Mouse (Mus musculus) midbrain, embryonic 16.5 days (tissue): ENCODE results near the gene Nipal4. TPM values are rescaled to one million over a fixed set of nuclear protein-coding genes. Genes with fewer than 3 reads are reported as not detected.

Source experiments
- ATAC-seq: fragments of 200-750 bp; cut with Nextera tagmentation; 2 replicates; pipeline ENCODE4 v1.8.0; 2017; ENCODE audit warnings: moderate TSS enrichment
- H3K27ac ChIP-seq: fragments of 300-500 bp; sonication (generic); 2 replicates; pipeline ENCODE4 v1.5.1; 2014; ENCODE audit warnings: mild to moderate bottlenecking, low read length, mixed read lengths
- H3K27me3 ChIP-seq: fragments of 300-500 bp; sonication (generic); 2 replicates; pipeline ENCODE4 v1.6.1; 2014; ENCODE audit warnings: low read depth, low read length, mixed read lengths; ENCODE audit not compliant: control insufficient read depth, insufficient read depth
- H3K36me3 ChIP-seq: fragments of 300-500 bp; sonication (generic); 2 replicates; pipeline ENCODE4 v1.6.1; 2014; ENCODE audit warnings: mild to moderate bottlenecking, low read length, moderate library complexity, mixed read lengths; ENCODE audit not compliant: control insufficient read depth, insufficient read depth
- H3K4me1 ChIP-seq: fragments of 300-500 bp; sonication (generic); 2 replicates; pipeline ENCODE4 v1.6.1; 2014; ENCODE audit warnings: mild to moderate bottlenecking, low read length, mixed read lengths; ENCODE audit not compliant: control insufficient read depth, insufficient read depth
- H3K4me2 ChIP-seq: fragments of 300-500 bp; sonication (generic); 2 replicates; pipeline ENCODE4 v1.6.1; 2014; ENCODE audit warnings: mild to moderate bottlenecking, low read length, mixed read lengths
- H3K4me3 ChIP-seq: fragments of 300-500 bp; sonication (generic); 2 replicates; pipeline ENCODE4 v1.5.1; 2014; ENCODE audit warnings: low read depth, mild to moderate bottlenecking, low read length, moderate library complexity, mixed read lengths
- H3K9ac ChIP-seq: fragments of 300-500 bp; sonication (generic); 2 replicates; pipeline ENCODE4 v1.6.1; 2014; ENCODE audit warnings: low read depth, low read length, mixed read lengths
- H3K9me3 ChIP-seq: fragments of 300-500 bp; sonication (generic); replicated peaks from 2 replicates; pipeline ENCODE4 v1.6.1; 2014; ENCODE audit warnings: mild to moderate bottlenecking, low read length, mixed read lengths; ENCODE audit not compliant: control insufficient read depth, poor library complexity, severe bottlenecking
- WGBS: fragments of 180-500 bp; shearing (Covaris S2); extraction: QIAGEN DNeasy Blood & Tissue Kit; methylation state at CpG from one replicate; pipeline ENCODE4 v1.1.7; 2014; 5-methylcytosine and 5-hydroxymethylcytosine counted together
- polyA plus RNA-seq: library from polyadenylated mRNA; unstranded; fragments of >200 nt; fragmentation: Nextera tagmentation; extraction: Ambion mirVana; gene quantifications from 2 replicates; pipeline ENCODE4 v1.2.1, GENCODE M21; 2015

The Nipal4 gene
- polyA plus RNA-seq, 1 experiment from 2014 or later, result 0.15 TPM

DNA sequence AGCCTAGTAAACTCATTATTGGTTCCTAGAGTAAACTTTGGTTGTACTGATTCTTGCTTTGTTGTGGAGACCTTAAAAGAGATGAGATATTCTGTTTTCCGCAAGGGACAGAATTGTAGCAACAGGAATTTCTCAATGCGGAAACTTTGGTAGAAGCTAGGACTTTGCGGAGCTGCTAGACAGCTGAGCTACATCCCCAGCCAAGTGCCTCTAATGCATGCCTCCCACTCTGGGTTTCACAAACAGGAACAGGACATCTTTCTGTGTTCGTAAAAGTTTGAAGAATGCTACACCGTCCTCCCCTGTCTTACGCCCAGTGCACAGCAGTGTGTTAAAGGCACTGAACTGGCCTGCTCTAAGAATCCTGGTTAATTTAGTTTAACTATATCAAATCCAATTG lies 9.8 kb upstream of the Nipal4 start:
- Histone ChIP-seq H3K36me3 (no peaks in the 10 kb centered on the region), H3K4me2 (no peak overlapping the region), H3K9me3 (no peaks in the 10 kb centered on the region), H3K4me3 (no peak overlapping the region), H3K4me1 (no peaks in the 10 kb centered on the region), H3K27ac (no peak overlapping the region), H3K27me3 (no peaks in the 10 kb centered on the region), H3K9ac (no peak overlapping the region)
- no peak for ATAC-seq
- WGBS, result 91% methylated on average over 6 of the region's 6 CpGs

GRCm38 (mm10) chr11:46172128-46172527 lies 5.8 kb upstream of the Nipal4 start:
- H3K27me3 ChIP-seq, result no peaks in the 10 kb centered on the region
- no peaks in the 10 kb centered on the region for H3K36me3 ChIP-seq
- no peaks in the 10 kb centered on the region for H3K4me1 ChIP-seq
- no peak overlapping the region for H3K4me3 ChIP-seq
- 93% methylated on average over 9 of the region's 9 CpGs for WGBS
- no peak overlapping the region for H3K27ac ChIP-seq
- no peak overlapping the region for H3K9ac ChIP-seq
- no peak for ATAC-seq
- H3K9me3 ChIP-seq, result no peaks in the 10 kb centered on the region
- H3K4me2 ChIP-seq, result no peak overlapping the region

DNA sequence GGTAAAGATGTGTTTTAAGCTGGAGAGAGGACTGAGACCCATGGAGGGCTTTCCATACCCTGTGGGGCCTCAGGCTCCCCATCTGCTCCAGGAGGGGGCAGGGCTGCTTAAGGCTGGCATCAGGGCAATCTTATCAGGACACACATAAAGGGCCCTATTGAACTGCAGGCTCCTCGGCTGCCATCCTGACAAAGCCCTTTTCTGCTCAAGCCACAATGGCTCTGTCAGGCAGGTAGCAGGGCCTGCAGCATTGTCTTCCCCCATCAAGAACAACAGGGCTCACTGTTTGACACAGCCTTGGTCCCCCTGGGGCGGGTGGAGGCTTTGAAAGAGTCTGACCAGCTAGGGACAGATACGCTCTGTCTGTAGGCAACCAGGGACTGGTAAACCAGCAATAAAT lies 3.6 kb upstream of the Nipal4 start:
- ATAC-seq, result no peak

GRCm38 (mm10) chr11:46168506-46168905 lies 2.2 kb upstream of the Nipal4 start:
- Histone ChIP-seq H3K9ac (no peak overlapping the region), H3K9me3 (no peaks in the 10 kb centered on the region), H3K4me3 (no peak overlapping the region), H3K4me2 (no peak overlapping the region), H3K27me3 (peaks cover 5% of the 10 kb centered on the region; the same call in 1 of the 2 replicates), H3K27ac (no peak overlapping the region), H3K36me3 (no peaks in the 10 kb centered on the region), H3K4me1 (peaks cover 6% of the 10 kb centered on the region)
- no peak for ATAC-seq
- 93% methylated on average over 7 of the region's 7 CpGs for WGBS

More for the DNA sequence above, 3.6 kb upstream of the Nipal4 start:
- H3K27me3 ChIP-seq, result peaks cover 5% of the 10 kb centered on the region; the same call in 1 of the 2 replicates
- no peak overlapping the region for H3K27ac ChIP-seq
- H3K4me2 ChIP-seq, result no peak overlapping the region
- H3K9me3 ChIP-seq, result no peaks in the 10 kb centered on the region
- peaks cover 6% of the 10 kb centered on the region for H3K4me1 ChIP-seq
- no peak overlapping the region for H3K4me3 ChIP-seq
- WGBS, result 40% methylated on average over 3 of the region's 3 CpGs
- H3K36me3 ChIP-seq, result no peaks in the 10 kb centered on the region
- H3K9ac ChIP-seq, result no peak overlapping the region

DNA sequence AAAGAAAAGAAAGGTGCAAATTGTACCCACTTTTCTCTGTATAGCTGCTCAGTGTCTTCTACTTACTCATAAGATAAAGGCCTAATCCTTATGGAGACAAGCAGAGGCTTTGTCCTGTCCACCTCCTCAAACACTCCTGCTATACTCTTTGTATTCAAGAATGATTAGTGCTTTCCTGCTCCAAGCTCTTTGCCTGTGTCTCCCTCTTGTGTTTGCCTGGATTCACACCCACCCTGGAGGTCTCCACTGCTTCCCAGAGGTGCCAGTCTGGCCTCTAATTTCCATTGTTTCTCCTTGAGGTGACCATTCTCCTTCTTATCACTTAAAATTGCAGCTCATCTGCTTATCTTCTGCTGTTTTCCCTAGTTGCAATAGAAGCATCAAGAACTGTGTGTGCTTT lies 8.8 kb downstream of the Nipal4 start:
- H3K4me1 ChIP-seq, result no peaks in the 10 kb centered on the region
- H3K36me3 ChIP-seq, result no peaks in the 10 kb centered on the region
- H3K4me3 ChIP-seq, result no peak overlapping the region
- no peak overlapping the region for H3K4me2 ChIP-seq
- no peak overlapping the region for H3K27ac ChIP-seq
- H3K9ac ChIP-seq, result no peak overlapping the region
- ATAC-seq, result no peak
- H3K9me3 ChIP-seq, result no peaks in the 10 kb centered on the region
- H3K27me3 ChIP-seq, result no peaks in the 10 kb centered on the region

DNA sequence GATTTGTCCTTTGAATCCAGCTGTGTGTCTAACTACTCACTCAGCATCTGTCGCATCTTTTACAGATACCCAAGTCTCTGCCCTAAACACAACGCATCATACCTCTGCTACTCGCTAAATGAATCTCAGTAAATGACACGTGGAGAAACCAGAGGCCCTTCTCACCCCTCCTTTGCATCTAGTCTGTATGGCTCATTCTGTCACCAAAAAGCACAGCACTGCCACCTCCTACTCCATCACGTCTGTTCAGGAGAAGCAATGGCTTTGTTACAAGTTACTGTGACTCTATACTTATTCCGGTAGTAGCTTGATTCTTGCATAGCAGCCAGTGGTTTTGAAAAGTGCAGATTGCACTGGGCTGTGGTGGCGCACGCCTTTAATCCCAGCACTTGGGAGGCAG lies 9.4 kb downstream of the Nipal4 start:
- Histone ChIP-seq H3K4me1 (no peaks in the 10 kb centered on the region), H3K4me3 (no peak overlapping the region), H3K9ac (no peak overlapping the region), H3K9me3 (no peaks in the 10 kb centered on the region), H3K27ac (no peak overlapping the region), H3K27me3 (no peaks in the 10 kb centered on the region), H3K36me3 (no peaks in the 10 kb centered on the region), H3K4me2 (no peak overlapping the region)
- ATAC-seq, result no peak
- WGBS, result 88% methylated on average over 8 of the region's 8 CpGs

DNA sequence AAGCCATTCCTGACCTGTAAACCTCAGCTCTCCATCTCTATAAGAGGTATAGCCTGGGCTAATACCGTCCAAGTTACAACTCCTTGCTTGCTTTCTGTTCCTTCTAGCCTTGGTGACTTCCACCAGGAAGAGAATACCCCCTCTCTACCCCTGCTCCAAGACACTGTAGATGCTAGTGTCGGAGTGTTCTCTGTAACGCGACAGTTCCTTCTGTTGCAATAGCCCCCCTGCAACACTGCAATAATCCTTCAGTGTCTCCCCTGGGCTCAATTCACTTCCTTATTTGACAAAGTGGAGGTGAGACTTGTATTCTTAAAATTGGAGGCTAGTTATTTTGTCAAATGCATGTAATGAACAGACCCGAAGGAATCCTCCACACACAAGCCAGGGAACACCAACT lies 19.7 kb downstream of the Nipal4 start:
- H3K36me3 ChIP-seq, result peaks cover 20% of the 10 kb centered on the region
- no peak for ATAC-seq
- no peak overlapping the region for H3K4me3 ChIP-seq
- no peak overlapping the region for H3K9ac ChIP-seq
- H3K4me2 ChIP-seq, result no peak overlapping the region
- no peaks in the 10 kb centered on the region for H3K4me1 ChIP-seq
- 97% methylated on average over 5 of the region's 5 CpGs for WGBS
- H3K9me3 ChIP-seq, result no peaks in the 10 kb centered on the region
- H3K27ac ChIP-seq, result no peak overlapping the region
- no peaks in the 10 kb centered on the region for H3K27me3 ChIP-seq

GRCm38 (mm10) chr11:46145163-46145875 lies 21.0 kb downstream of the Nipal4 start:
- ATAC-seq, result no peak
- H3K9me3 ChIP-seq, result no peaks in the 10 kb centered on the region
- no peak overlapping the region for H3K4me3 ChIP-seq
- WGBS, result 89% methylated on average over 11 of the region's 11 CpGs
- no peak overlapping the region for H3K9ac ChIP-seq
- H3K36me3 ChIP-seq, result peaks cover 26% of the 10 kb centered on the region
- no peak overlapping the region for H3K4me2 ChIP-seq
- H3K27ac ChIP-seq, result no peak overlapping the region
- H3K4me1 ChIP-seq, result no peaks in the 10 kb centered on the region
- H3K27me3 ChIP-seq, result no peaks in the 10 kb centered on the region

- ATAC-seq, result no peak
- Histone ChIP-seq H3K27me3 (no peaks in the 10 kb centered on the region), H3K4me1 (no peaks in the 10 kb centered on the region), H3K4me2 (no peak overlapping the region), H3K9me3 (no peaks in the 10 kb centered on the region), H3K9ac (no peak overlapping the region), H3K4me3 (no peak overlapping the region), H3K27ac (no peak overlapping the region), H3K36me3 (peaks cover 39% of the 10 kb centered on the region)
- 89% methylated on average over 6 of the region's 6 CpGs for WGBS
Observed at GRCm38 (mm10) chr11:46143342-46143741, 23.0 kb downstream of the Nipal4 start.
